Mouse (Mus musculus): ENCODE results near the gene Rabl3. TPM values are rescaled to one million over a fixed set of nuclear protein-coding genes. Genes with fewer than 3 reads are reported as not detected.

Rabl3 gene
- polyA plus RNA-seq, 1 experiment: 2.7 TPM

DNA sequence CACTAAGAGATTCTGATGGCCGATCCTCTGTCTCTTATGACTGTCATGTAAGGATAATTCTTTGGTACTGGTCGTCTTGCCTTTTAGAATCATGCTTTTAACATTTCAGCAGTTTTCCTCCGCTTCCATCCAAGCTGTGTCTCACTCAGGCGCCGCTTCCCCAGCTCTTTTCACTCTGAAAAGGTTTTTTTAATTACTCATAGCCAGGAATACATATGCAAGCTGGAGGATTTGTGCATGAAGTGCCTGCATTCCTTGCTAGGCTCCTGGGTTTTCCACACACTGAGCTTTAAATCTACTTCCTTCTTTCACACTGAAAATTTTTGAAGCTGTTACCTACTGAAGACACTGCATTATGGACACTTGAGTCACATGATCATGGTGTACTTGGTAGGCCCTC, 23.3 kb downstream of the Rabl3 start:
- no peak overlapping the region for H3K4me3 ChIP-seq (ENCODE audit: control insufficient read depth, insufficient read depth, low read length)
- no peaks in the 10 kb centered on the region for H3K4me1 ChIP-seq (replicated peaks; ENCODE audit: control insufficient read depth, insufficient read depth, low read length)
- no peaks in the 10 kb centered on the region for H3K27me3 ChIP-seq (ENCODE audit: control insufficient read depth, insufficient read depth, low read length)
- TF ChIP-seq CTCF (IDR thresholded peaks at IDR 0.05; ENCODE audit: borderline replicate concordance, control insufficient read depth, extremely low read depth, insufficient read depth, low read length, poor library complexity) (no peak), POLR2A (IDR thresholded peaks at IDR 0.05; ENCODE audit: control insufficient read depth, extremely low read depth, insufficient read depth, low read length, poor library complexity) (no peak)
- DNase-seq: no peak
- no peaks in the 10 kb centered on the region for H3K36me3 ChIP-seq (ENCODE audit: control insufficient read depth, insufficient read depth, low read length)
- H3K27ac ChIP-seq (ENCODE audit: control insufficient read depth, insufficient read depth, low read length): no peak overlapping the region
- 96% methylated on average over 5 of the region's 5 CpGs for WGBS

DNA sequence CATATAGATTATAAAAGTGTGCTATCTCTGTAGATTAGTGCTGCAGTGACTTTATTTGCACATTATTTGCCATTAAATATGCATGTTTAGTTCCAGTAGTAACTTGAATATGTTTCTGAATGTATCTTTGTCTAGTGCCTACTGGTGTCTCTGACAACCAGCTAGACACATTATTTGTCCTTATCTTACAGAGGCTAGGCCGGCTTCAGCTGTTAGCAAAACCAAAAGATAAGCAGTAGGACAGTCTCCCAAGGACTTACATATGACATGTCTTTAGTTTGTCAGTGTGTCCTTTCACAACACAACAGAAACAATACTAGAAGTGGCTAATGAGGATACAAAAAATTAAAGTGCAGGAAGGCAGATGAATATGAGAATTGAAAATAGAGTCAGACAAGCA, 25.4 kb downstream of the Rabl3 start:
- no peak for DNase-seq
- TF ChIP-seq POLR2A (IDR thresholded peaks at IDR 0.05; ENCODE audit: control insufficient read depth, extremely low read depth, insufficient read depth, low read length, poor library complexity) (no peak), CTCF (IDR thresholded peaks at IDR 0.05; ENCODE audit: borderline replicate concordance, control insufficient read depth, extremely low read depth, insufficient read depth, low read length, poor library complexity) (no peak)
- Histone ChIP-seq H3K4me3 (ENCODE audit: control insufficient read depth, insufficient read depth, low read length) (no peak overlapping the region), H3K36me3 (ENCODE audit: control insufficient read depth, insufficient read depth, low read length) (no peaks in the 10 kb centered on the region), H3K4me1 (replicated peaks; ENCODE audit: control insufficient read depth, insufficient read depth, low read length) (no peaks in the 10 kb centered on the region), H3K27me3 (ENCODE audit: control insufficient read depth, insufficient read depth, low read length) (no peaks in the 10 kb centered on the region), H3K27ac (ENCODE audit: control insufficient read depth, insufficient read depth, low read length) (no peak overlapping the region)
- 98% methylated on average over 1 of the region's 1 CpGs for WGBS

DNA sequence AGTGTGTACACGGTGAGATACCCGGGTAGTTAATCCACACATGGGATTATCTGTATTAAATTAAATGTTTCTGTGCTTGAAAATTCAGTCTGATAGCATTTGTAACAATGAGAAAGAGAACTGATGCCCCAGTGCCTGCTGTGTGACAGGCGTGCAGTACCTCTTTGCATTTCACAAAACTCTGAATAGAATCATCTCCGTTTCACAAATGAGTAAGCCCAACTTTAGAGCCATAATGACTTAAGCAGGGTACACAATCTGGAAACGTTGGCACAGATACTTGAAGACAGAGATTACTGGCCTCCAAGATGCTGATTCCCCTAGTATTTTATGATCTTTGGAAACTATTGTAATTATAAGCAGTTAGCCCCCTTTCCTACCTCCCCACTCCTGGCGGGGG, 26.4 kb downstream of the Rabl3 start:
- Histone ChIP-seq H3K27me3 (ENCODE audit: control insufficient read depth, insufficient read depth, low read length) (no peaks in the 10 kb centered on the region), H3K27ac (ENCODE audit: control insufficient read depth, insufficient read depth, low read length) (no peak overlapping the region), H3K4me1 (replicated peaks; ENCODE audit: control insufficient read depth, insufficient read depth, low read length) (no peaks in the 10 kb centered on the region), H3K36me3 (ENCODE audit: control insufficient read depth, insufficient read depth, low read length) (no peaks in the 10 kb centered on the region), H3K4me3 (ENCODE audit: control insufficient read depth, insufficient read depth, low read length) (no peak overlapping the region)
- no peak for DNase-seq
- WGBS: 96% methylated on average over 6 of the region's 6 CpGs
- TF ChIP-seq POLR2A (IDR thresholded peaks at IDR 0.05; ENCODE audit: control insufficient read depth, extremely low read depth, insufficient read depth, low read length, poor library complexity) (no peak), CTCF (IDR thresholded peaks at IDR 0.05; ENCODE audit: borderline replicate concordance, control insufficient read depth, extremely low read depth, insufficient read depth, low read length, poor library complexity) (no peak)

DNA sequence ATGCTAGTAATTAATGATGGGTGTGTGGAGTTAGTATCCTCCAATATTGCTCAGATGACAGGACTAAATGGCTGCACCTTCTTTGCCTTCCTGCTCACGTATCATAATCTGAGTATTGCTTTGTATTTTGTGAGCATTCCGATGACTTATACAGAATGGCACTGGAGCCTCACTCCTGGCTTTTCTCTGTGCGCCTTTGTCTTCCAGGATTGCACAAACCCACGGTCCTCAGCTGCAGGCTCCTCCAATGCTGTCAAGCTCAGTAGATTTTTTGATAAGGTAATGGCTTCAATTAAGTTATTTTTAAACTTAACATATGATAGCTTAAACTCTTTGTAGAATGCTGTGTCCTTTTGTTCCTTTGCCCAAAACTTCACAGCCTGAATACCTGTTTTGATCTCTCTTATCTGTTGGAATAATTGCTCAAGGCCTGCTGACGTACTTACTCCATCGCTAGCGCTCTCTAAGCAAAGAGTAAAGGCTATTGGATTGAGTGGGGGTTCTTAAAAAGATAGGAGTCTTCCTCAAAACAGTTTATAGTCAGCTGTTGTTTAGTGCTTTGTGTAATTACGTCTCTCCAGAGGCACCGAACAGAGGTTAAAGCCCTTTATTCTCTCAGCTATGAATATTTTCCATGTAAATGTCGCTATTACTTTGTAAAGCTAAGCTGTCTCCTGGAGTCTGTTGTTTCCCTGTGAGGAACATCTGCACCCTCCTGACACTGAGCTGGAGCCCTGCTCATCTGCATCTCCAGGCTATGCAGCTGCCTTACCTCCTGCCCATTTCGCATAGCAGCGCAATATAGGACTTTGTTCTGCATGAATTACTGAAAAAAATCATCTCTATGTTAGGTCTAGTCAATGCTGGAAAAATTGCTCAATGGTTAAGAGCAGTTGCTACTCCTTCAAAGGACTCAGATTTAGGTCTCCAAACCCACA, 27.7 kb downstream of the Rabl3 start:
- 97% methylated on average over 12 of the region's 12 CpGs for WGBS
- no peak for DNase-seq
- Histone ChIP-seq H3K4me1 (replicated peaks; ENCODE audit: control insufficient read depth, insufficient read depth, low read length) (no peaks in the 10 kb centered on the region), H3K27ac (ENCODE audit: control insufficient read depth, insufficient read depth, low read length) (no peak overlapping the region), H3K4me3 (ENCODE audit: control insufficient read depth, insufficient read depth, low read length) (no peak overlapping the region), H3K27me3 (ENCODE audit: control insufficient read depth, insufficient read depth, low read length) (no peaks in the 10 kb centered on the region), H3K36me3 (ENCODE audit: control insufficient read depth, insufficient read depth, low read length) (no peaks in the 10 kb centered on the region)
- TF ChIP-seq POLR2A (IDR thresholded peaks at IDR 0.05; ENCODE audit: control insufficient read depth, extremely low read depth, insufficient read depth, low read length, poor library complexity) (no peak), CTCF (IDR thresholded peaks at IDR 0.05; ENCODE audit: borderline replicate concordance, control insufficient read depth, extremely low read depth, insufficient read depth, low read length, poor library complexity) (no peak)

DNA sequence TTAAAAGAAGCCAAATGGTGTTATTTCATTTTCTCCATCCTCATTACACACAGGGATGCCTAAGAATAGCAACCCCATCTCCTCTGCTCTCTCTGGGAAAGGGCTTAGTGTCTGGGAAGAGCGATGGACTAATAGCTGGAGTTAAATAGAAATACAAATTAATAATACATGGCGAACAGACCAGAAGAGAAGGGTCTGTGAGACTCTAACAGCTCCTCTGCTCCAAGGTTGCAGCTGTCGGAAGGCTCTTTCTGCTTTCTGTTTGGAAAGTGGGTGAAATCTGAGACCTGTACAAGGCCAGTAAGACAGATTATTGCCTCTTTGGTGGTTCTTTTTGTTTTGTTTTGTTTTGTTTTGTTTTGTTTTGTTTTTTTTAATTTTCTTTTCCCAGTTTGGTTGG, 31.9 kb downstream of the Rabl3 start:
- WGBS: over 99% methylated on average over 3 of the region's 3 CpGs
- Histone ChIP-seq H3K4me3 (ENCODE audit: control insufficient read depth, insufficient read depth, low read length) (no peak overlapping the region), H3K27ac (ENCODE audit: control insufficient read depth, insufficient read depth, low read length) (no peak overlapping the region), H3K36me3 (ENCODE audit: control insufficient read depth, insufficient read depth, low read length) (no peaks in the 10 kb centered on the region), H3K27me3 (ENCODE audit: control insufficient read depth, insufficient read depth, low read length) (no peaks in the 10 kb centered on the region), H3K4me1 (replicated peaks; ENCODE audit: control insufficient read depth, insufficient read depth, low read length) (no peaks in the 10 kb centered on the region)
- TF ChIP-seq POLR2A (IDR thresholded peaks at IDR 0.05; ENCODE audit: control insufficient read depth, extremely low read depth, insufficient read depth, low read length, poor library complexity) (no peak), CTCF (IDR thresholded peaks at IDR 0.05; ENCODE audit: borderline replicate concordance, control insufficient read depth, extremely low read depth, insufficient read depth, low read length, poor library complexity) (no peak)
- DNase-seq: no peak

DNA sequence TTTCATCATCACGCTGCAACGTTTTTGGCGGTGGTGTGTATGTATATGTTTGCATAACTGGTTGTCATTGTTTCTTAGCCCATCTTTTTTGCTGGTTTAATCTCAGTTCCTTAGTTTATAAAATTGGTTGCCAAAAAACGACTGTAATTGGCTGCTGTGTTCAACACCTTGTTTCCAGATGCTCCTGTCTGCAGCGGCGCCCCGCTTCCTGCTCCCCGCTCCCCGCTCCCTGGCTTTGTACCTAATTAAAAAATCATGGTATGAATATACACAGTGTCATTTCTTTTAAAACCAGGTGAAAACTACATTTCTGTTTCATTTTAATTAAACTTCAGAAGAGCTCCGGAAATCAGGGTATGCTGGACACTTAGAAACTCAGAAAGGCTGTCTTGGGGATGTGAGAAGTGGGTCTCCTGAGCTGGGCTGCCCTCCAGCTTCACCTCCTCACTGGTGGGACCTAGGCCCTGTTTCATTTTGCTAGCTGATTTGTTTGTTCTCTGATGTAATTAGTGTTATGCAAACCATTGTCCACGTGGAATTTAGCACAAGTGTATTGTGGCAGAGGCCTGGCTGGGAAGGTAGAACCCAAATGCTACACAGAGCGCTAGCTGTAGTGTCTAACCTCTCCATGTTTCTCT, 32.6 kb downstream of the Rabl3 start:
- WGBS: 97% methylated on average over 12 of the region's 12 CpGs
- no peak overlapping the region for H3K4me3 ChIP-seq (ENCODE audit: control insufficient read depth, insufficient read depth, low read length)
- TF ChIP-seq POLR2A (IDR thresholded peaks at IDR 0.05; ENCODE audit: control insufficient read depth, extremely low read depth, insufficient read depth, low read length, poor library complexity): no peak
- no peak for TF ChIP-seq CTCF (IDR thresholded peaks at IDR 0.05; ENCODE audit: borderline replicate concordance, control insufficient read depth, extremely low read depth, insufficient read depth, low read length, poor library complexity)
- H3K27me3 ChIP-seq (ENCODE audit: control insufficient read depth, insufficient read depth, low read length): no peaks in the 10 kb centered on the region
- no peaks in the 10 kb centered on the region for H3K4me1 ChIP-seq (replicated peaks; ENCODE audit: control insufficient read depth, insufficient read depth, low read length)
- H3K36me3 ChIP-seq (ENCODE audit: control insufficient read depth, insufficient read depth, low read length): no peaks in the 10 kb centered on the region
- DNase-seq: no peak
- no peak overlapping the region for H3K27ac ChIP-seq (ENCODE audit: control insufficient read depth, insufficient read depth, low read length)

Data from thymus, adult 2 months (tissue).